Comparison of ENCODE assay signal across 12 mouse cellular contexts in genomic region chr9:13574913-13575312, GRCm38 (mm10).
DNase-seq lines count a peak whose midpoint lies in the region; ATAC-seq lines count a peak whose summit lies in the region.
"Had no signal": no experiment of that assay in that cellular context is flagged by ENCODE, and none has a peak within 500 bp of the region (broad histone marks: within the 10 kb centered on the region; RNA-seq: fewer than 3 reads in every experiment).

No protein-coding gene starts in this region.

- 53% methylated on average over 2 of the region's 2 CpGs for WGBS in heart, embryonic 12.5 days

- ATAC-seq in heart, embryonic 12.5 days (ENCODE audit: insufficient number of reproducible peaks, low FRiP score) = no peak
- ATAC-seq in activated CD4-positive, CD25-positive, alpha-beta regulatory T cell, adult 4 months = no peak
- ATAC-seq: intestine, embryonic 15.5 days had no signal

- no peak overlapping the region for H3K4me3 ChIP-seq in heart, embryonic 12.5 days
- H3K4me3 ChIP-seq: intestine, embryonic 15.5 days; neural tube, embryonic 12.5 days; stomach, embryonic 15.5 days had no signal

- no peak overlapping the region for H3K9ac ChIP-seq in heart, embryonic 12.5 days
- H3K9ac ChIP-seq: intestine, embryonic 15.5 days; neural tube, embryonic 12.5 days; stomach, embryonic 15.5 days had no signal

- no peaks in the 10 kb centered on the region for H3K27me3 ChIP-seq in heart, embryonic 12.5 days (replicated peaks)
- H3K27me3 ChIP-seq: intestine, embryonic 15.5 days; neural tube, embryonic 12.5 days; stomach, embryonic 15.5 days had no signal

- DNase-seq in heart, adult 11 months = peak; percentile 96
- DNase-seq in gastrocnemius, postnatal 25 days = peak; percentile 37
- DNase-seq in kidney, adult 18-20 months = peak; percentile 34
- peak; percentile 35 for DNase-seq in lung, postnatal 36 days
- DNase-seq in cerebellum, adult 11-12 months = no peak
- no peak for DNase-seq in cerebellum, postnatal 10 days
- DNase-seq: cerebellum, postnatal 36 days had no signal

- H3K4me2 ChIP-seq in heart, embryonic 12.5 days = no peak overlapping the region
- H3K4me2 ChIP-seq: intestine, embryonic 15.5 days; neural tube, embryonic 12.5 days; stomach, embryonic 15.5 days had no signal

- no peak overlapping the region; the same call in 1 of the 2 replicates for H3K27ac ChIP-seq in heart, embryonic 12.5 days (ENCODE audit: poor library complexity, severe bottlenecking)
- H3K27ac ChIP-seq: intestine, embryonic 15.5 days; neural tube, embryonic 12.5 days; stomach, embryonic 15.5 days had no signal

- H3K36me3 ChIP-seq in heart, embryonic 12.5 days = peaks cover 3% of the 10 kb centered on the region; the same call in 1 of the 2 replicates
- H3K36me3 ChIP-seq: intestine, embryonic 15.5 days; neural tube, embryonic 12.5 days; stomach, embryonic 15.5 days had no signal

- peaks cover 16% of the 10 kb centered on the region for H3K4me1 ChIP-seq in heart, embryonic 12.5 days (replicated peaks)
- H3K4me1 ChIP-seq: intestine, embryonic 15.5 days; neural tube, embryonic 12.5 days; stomach, embryonic 15.5 days had no signal

- peaks cover 3% of the 10 kb centered on the region for H3K9me3 ChIP-seq in heart, embryonic 12.5 days (replicated peaks)
- H3K9me3 ChIP-seq: intestine, embryonic 15.5 days; neural tube, embryonic 12.5 days; stomach, embryonic 15.5 days had no signal

Comparison
In these comparisons a context has a peak if more than half of its experiments do, and no peak if none do; other contexts are left out.
1. DNase-seq: peak in heart, adult 11 months (single experiment), gastrocnemius, postnatal 25 days (single experiment), kidney, adult 18-20 months (single experiment) and lung, postnatal 36 days (single experiment); none in cerebellum, adult 11-12 months (single experiment) and cerebellum, postnatal 10 days (0 of 2).